Mouse (Mus musculus) ES-Bruce4 (cell line): ENCODE data around the gene Inpp5f.

Experiments
- CTCF ChIP-seq: IDR thresholded peaks from one replicate; pipeline ENCODE4 v1.8.1; 2011; ENCODE audit warnings: low read depth, low read length
- POLR2A ChIP-seq: IDR thresholded peaks from one replicate; pipeline ENCODE4 v1.8.1; 2011; ENCODE audit warnings: low read length; ENCODE audit not compliant: insufficient read depth

- TF ChIP-seq CTCF (no peak), POLR2A (no peak)
Observed at GRCm38 (mm10) chr7:128663906-128664305, 52.8 kb downstream of the Inpp5f start.
